ENCODE assay signal across 22 mouse cellular contexts in genomic region chr9:120118212-120118611, GRCm38 (mm10). TPM values are rescaled to one million over a fixed set of nuclear protein-coding genes. Genes with fewer than 3 reads are reported as not detected.
DNase-seq lines count a peak whose midpoint lies in the region; ATAC-seq and TF ChIP-seq lines count a peak whose summit lies in the region.
"Had no signal": no experiment of that assay in that cellular context is flagged by ENCODE, and none has a peak within 500 bp of the region (broad histone marks: within the 10 kb centered on the region; RNA-seq: fewer than 3 reads in every experiment).

No protein-coding gene starts in this region.

- no peak overlapping the region for H3K9ac ChIP-seq in heart, embryonic 12.5 days
- peak overlapping the region; percentile 98 for H3K9ac ChIP-seq in liver, embryonic 14.5 days (replicated peaks)
- H3K9ac ChIP-seq: embryonic facial prominence, embryonic 12.5 days had no signal

- H3K4me2 ChIP-seq in heart, embryonic 12.5 days = peak overlapping the region; percentile 42; the same call in 1 of the 2 replicates
- peak overlapping the region; percentile 99 for H3K4me2 ChIP-seq in liver, embryonic 14.5 days (ENCODE audit: low read depth)
- H3K4me2 ChIP-seq: embryonic facial prominence, embryonic 12.5 days had no signal

- TF ChIP-seq CTCF in bone marrow, adult 2 months (IDR thresholded peaks at IDR 0.05; ENCODE audit: control insufficient read depth, insufficient read depth, low read length) = no peak
- no peak for TF ChIP-seq CTCF in liver, embryonic 14.5 days (IDR thresholded peaks at IDR 0.05; ENCODE audit: low read depth)
- no peak for TF ChIP-seq CTCF in lung, adult 2 months (IDR thresholded peaks at IDR 0.05; ENCODE audit: insufficient read depth, low read length)
- no peak for TF ChIP-seq CTCF in layer of hippocampus, adult 2 months (conservative IDR thresholded peaks at IDR 0.05)

- no peak for TF ChIP-seq EP300 in liver, embryonic 14.5 days (IDR thresholded peaks at IDR 0.05; ENCODE audit: low read depth)

- H3K27me3 ChIP-seq in heart, embryonic 12.5 days (replicated peaks) = no peaks in the 10 kb centered on the region
- H3K27me3 ChIP-seq in liver, embryonic 14.5 days (ENCODE audit: control insufficient read depth, insufficient read depth, low read length) = no peaks in the 10 kb centered on the region
- H3K27me3 ChIP-seq: embryonic facial prominence, embryonic 12.5 days had no signal

- H3K27ac ChIP-seq in heart, embryonic 12.5 days (ENCODE audit: poor library complexity, severe bottlenecking) = 0 out of 2 replicates have a peak overlapping the region, but pooled peaks have one; percentile 16
- H3K27ac ChIP-seq in bone marrow, adult 2 months (ENCODE audit: control insufficient read depth, insufficient read depth, low read depth, low read length, poor library complexity) = peak overlapping the region; percentile 30
- peak overlapping the region; percentile 99 for H3K27ac ChIP-seq in liver, embryonic 14.5 days
- H3K27ac ChIP-seq in layer of hippocampus, adult 2 months = no peak overlapping the region
- H3K27ac ChIP-seq: embryonic facial prominence, embryonic 12.5 days; gastrocnemius, adult 2 months; heart, adult 2 months; kidney, postnatal 0 days had no signal

- TF ChIP-seq POLR2A in bone marrow, adult 2 months (IDR thresholded peaks at IDR 0.05; ENCODE audit: borderline replicate concordance, control insufficient read depth, low read depth, low read length) = no peak
- no peak for TF ChIP-seq POLR2A in lung, adult 2 months (IDR thresholded peaks at IDR 0.05; ENCODE audit: borderline replicate concordance, extremely low read depth, low read depth, low read length)

- H3K4me3 ChIP-seq in heart, embryonic 12.5 days = no peak overlapping the region
- H3K4me3 ChIP-seq in bone marrow, adult 2 months (replicated peaks; ENCODE audit: control insufficient read depth, low read depth, low read length) = no peak overlapping the region
- H3K4me3 ChIP-seq in liver, embryonic 14.5 days (ENCODE audit: insufficient read depth in 1 of 2, low read depth in 2 of 2, low read length in 2 of 2) = peak overlapping the region in 1 of 2 experiments; percentile 78; a peak in 2 of 4 replicates
- no peak overlapping the region for H3K4me3 ChIP-seq in lung, adult 2 months (replicated peaks; ENCODE audit: extremely low read depth, low read depth, low read length)
- no peak overlapping the region for H3K4me3 ChIP-seq in layer of hippocampus, adult 2 months
- H3K4me3 ChIP-seq: embryonic facial prominence, embryonic 12.5 days; gastrocnemius, adult 2 months; heart, adult 2 months had no signal

- peaks cover 10% of the 10 kb centered on the region for H3K4me1 ChIP-seq in heart, embryonic 12.5 days (replicated peaks)
- peaks cover 6% of the 10 kb centered on the region; the same call in 1 of the 2 replicates for H3K4me1 ChIP-seq in bone marrow, adult 2 months (ENCODE audit: control insufficient read depth, insufficient read depth, low read length)
- peaks cover 34 to 50% of the 10 kb centered on the region in 2 experiments for H3K4me1 ChIP-seq in liver, embryonic 14.5 days (replicated peaks; ENCODE audit: control insufficient read depth in 2 of 2, insufficient read depth in 2 of 2, low read length in 1 of 2)
- H3K4me1 ChIP-seq in lung, adult 2 months (ENCODE audit: control insufficient read depth, insufficient read depth, low read length) = no peaks in the 10 kb centered on the region
- H3K4me1 ChIP-seq: embryonic facial prominence, embryonic 12.5 days had no signal

- peaks cover 54% of the 10 kb centered on the region for H3K36me3 ChIP-seq in heart, embryonic 12.5 days
- peaks cover 67% of the 10 kb centered on the region for H3K36me3 ChIP-seq in liver, embryonic 14.5 days (replicated peaks; ENCODE audit: control insufficient read depth, insufficient read depth, low read depth)

- ATAC-seq in heart, embryonic 12.5 days (ENCODE audit: insufficient number of reproducible peaks, low FRiP score) = no peak
- ATAC-seq in liver, embryonic 14.5 days (ENCODE audit: insufficient read depth) = no peak
- ATAC-seq: hindbrain, embryonic 16.5 days had no signal

- 84% methylated on average over 4 of the region's 4 CpGs for WGBS in heart, embryonic 12.5 days
- 51% methylated on average over 4 of the region's 4 CpGs for WGBS in bone marrow, adult 2 months
- 75% methylated on average over 4 of the region's 4 CpGs for WGBS in liver, embryonic 14.5 days (ENCODE audit: insufficient replicate concordance)
- WGBS in lung, adult 2 months = 82% methylated on average over 4 of the region's 4 CpGs

- H3K9me3 ChIP-seq in heart, embryonic 12.5 days (replicated peaks) = no peaks in the 10 kb centered on the region
- no peaks in the 10 kb centered on the region for H3K9me3 ChIP-seq in liver, embryonic 14.5 days (ENCODE audit: control insufficient read depth, low read length)
- H3K9me3 ChIP-seq: embryonic facial prominence, embryonic 12.5 days had no signal

- DNase-seq in heart, adult 11 months = no peak
- DNase-seq in liver, embryonic 14.5 days (ENCODE audit: low read depth in 3 of 3, low spot score in 3 of 3) = no peak
- peak; percentile 28 to 34 for DNase-seq in monocyte, adult 2 months (ENCODE audit: low read depth in 1 of 2, low spot score in 2 of 2)
- no peak for DNase-seq in lung, adult 2 months
- no peak for DNase-seq in layer of hippocampus, adult 2 months (ENCODE audit: low spot score in 2 of 2)
- DNase-seq: adrenal gland, postnatal 14 days; cerebellum, adult 8-10 months; gastrocnemius, adult 2 months; heart, adult 2 months; heart, postnatal 14 days; kidney, adult 11 months; thymus, postnatal 14 days had no signal

RNA-seq across cellular contexts. Expression of gene Slc25a38, which starts 8.0 kb away (rescaled TPM):
- 24.9 and 26.2 TPM in 2 replicates for polyA plus RNA-seq in heart, embryonic 12.5 days (2016; fragmentation: Nextera tagmentation; extraction: Ambion mirVana)
- 111 and 154 TPM in 2 replicates for polyA plus RNA-seq in bone marrow, adult 2 months (2011; ENCODE audit: insufficient read depth, insufficient read length, low replicate concordance, missing spikeins)
- polyA plus RNA-seq in liver, embryonic 14.5 days (2012; rRNA removed) = 94.3 and 106 TPM in 2 replicates
- 118 and 136 TPM in 2 replicates for polyA plus RNA-seq in liver, embryonic 14.5 days (2014; fragmentation: Nextera tagmentation; extraction: Ambion mirVana)
- 34.2 and 41.9 TPM in 2 replicates for polyA plus RNA-seq in lung, adult 2 months (2012; rRNA removed)
- total RNA-seq in layer of hippocampus, adult 2 months (2021) = 10 to 100 TPM; 26.1 to 26.4 TPM

RNA-seq across cellular contexts. Expression of gene Rpsa, which starts 9.3 kb away (rescaled TPM):
- polyA plus RNA-seq in heart, embryonic 12.5 days (2016; fragmentation: Nextera tagmentation; extraction: Ambion mirVana) = 764 and 771 TPM in 2 replicates
- polyA plus RNA-seq in bone marrow, adult 2 months (2011; ENCODE audit: insufficient read depth, insufficient read length, low replicate concordance, missing spikeins) = 1,523 and 1,859 TPM in 2 replicates
- polyA plus RNA-seq in liver, embryonic 14.5 days (2012; rRNA removed) = 1,110 and 1,446 TPM in 2 replicates
- 1,498 and 1,559 TPM in 2 replicates for polyA plus RNA-seq in liver, embryonic 14.5 days (2014; fragmentation: Nextera tagmentation; extraction: Ambion mirVana)
- 1,383 and 1,388 TPM in 2 replicates for polyA plus RNA-seq in lung, adult 2 months (2012; rRNA removed)
- 100 to 1,000 TPM; 440 to 441 TPM for total RNA-seq in layer of hippocampus, adult 2 months (2021)

RNA-seq across cellular contexts. Expression of gene Ccr8, which starts 26.3 kb away (rescaled TPM):
- polyA plus RNA-seq in heart, embryonic 12.5 days (2016; fragmentation: Nextera tagmentation; extraction: Ambion mirVana) = not detected in 2 replicates
- polyA plus RNA-seq in bone marrow, adult 2 months (2011; ENCODE audit: insufficient read depth, insufficient read length, low replicate concordance, missing spikeins) = not detected in 2 replicates
- polyA plus RNA-seq in liver, embryonic 14.5 days (2012; rRNA removed) = not detected in 2 replicates
- polyA plus RNA-seq in liver, embryonic 14.5 days (2014; fragmentation: Nextera tagmentation; extraction: Ambion mirVana) = not detected in 2 replicates
- 1.3 and 1.5 TPM in 2 replicates for polyA plus RNA-seq in lung, adult 2 months (2012; rRNA removed)
- not detected for total RNA-seq in layer of hippocampus, adult 2 months (2021)
- total RNA-seq: adrenal gland, postnatal 14 days; gastrocnemius, adult 2 months; heart, adult 2 months; layer of hippocampus, adult 18-20 months; megakaryocyte-erythroid progenitor cell, adult 5-6 weeks had no signal
- polyA plus RNA-seq: heart, adult 2 months; hindbrain, embryonic 16.5 days; kidney, postnatal 0 days; limb, embryonic 11.5 days; neural tube, embryonic 14.5 days had no signal

RNA-seq across cellular contexts. Expression of gene Mobp, which starts 31.3 kb away (rescaled TPM):
- 0.12 TPM in 1 of 2 replicates, not detected in the other for polyA plus RNA-seq in heart, embryonic 12.5 days (2016; fragmentation: Nextera tagmentation; extraction: Ambion mirVana)
- 7.3 TPM in 1 of 2 replicates, not detected in the other for polyA plus RNA-seq in bone marrow, adult 2 months (2011; ENCODE audit: insufficient read depth, insufficient read length, low replicate concordance, missing spikeins)
- 0.01 TPM in 1 of 2 replicates, not detected in the other for polyA plus RNA-seq in liver, embryonic 14.5 days (2012; rRNA removed)
- polyA plus RNA-seq in liver, embryonic 14.5 days (2014; fragmentation: Nextera tagmentation; extraction: Ambion mirVana) = not detected in 2 replicates
- not detected in 2 replicates for polyA plus RNA-seq in lung, adult 2 months (2012; rRNA removed)
- 100 to 1,000 TPM; 305 to 312 TPM for total RNA-seq in layer of hippocampus, adult 2 months (2021)
- total RNA-seq: adrenal gland, postnatal 14 days; gastrocnemius, adult 2 months; heart, adult 2 months; heart, postnatal 14 days; megakaryocyte-erythroid progenitor cell, adult 5-6 weeks had no signal
- polyA plus RNA-seq: heart, adult 2 months; limb, embryonic 11.5 days; lung, embryonic 16.5 days had no signal

RNA-seq across cellular contexts. Expression of gene Cx3cr1, which starts 48.5 kb away (rescaled TPM):
- polyA plus RNA-seq in heart, embryonic 12.5 days (2016; fragmentation: Nextera tagmentation; extraction: Ambion mirVana) = 4.4 and 4.9 TPM in 2 replicates
- 0.97 and 2.7 TPM in 2 replicates for polyA plus RNA-seq in bone marrow, adult 2 months (2011; ENCODE audit: insufficient read depth, insufficient read length, low replicate concordance, missing spikeins)
- polyA plus RNA-seq in liver, embryonic 14.5 days (2012; rRNA removed) = 1.4 and 1.5 TPM in 2 replicates
- 0.69 and 1.3 TPM in 2 replicates for polyA plus RNA-seq in liver, embryonic 14.5 days (2014; fragmentation: Nextera tagmentation; extraction: Ambion mirVana)
- 8.4 and 10.9 TPM in 2 replicates for polyA plus RNA-seq in lung, adult 2 months (2012; rRNA removed)
- 10 to 100 TPM; 30.8 to 31.7 TPM for total RNA-seq in layer of hippocampus, adult 2 months (2021)

Comparison
In these comparisons a context has a peak if more than half of its experiments do, and no peak if none do; other contexts are left out.
1. DNase-seq: peak in monocyte, adult 2 months (2 of 2); none in heart, adult 11 months (single experiment), liver, embryonic 14.5 days (0 of 3), lung, adult 2 months (single experiment) and layer of hippocampus, adult 2 months (0 of 2).